Mouse (Mus musculus) left cerebral cortex, adult 9 months (tissue): ENCODE results near the gene Rab14.

ENCODE experiments used
- DNase-seq, 2 experiments: peaks; one replicate each; pipeline ENCODE4 v3.0.0; 2022; ENCODE audit warnings: low spot score in 2 of 2

Rab14 gene

DNA sequence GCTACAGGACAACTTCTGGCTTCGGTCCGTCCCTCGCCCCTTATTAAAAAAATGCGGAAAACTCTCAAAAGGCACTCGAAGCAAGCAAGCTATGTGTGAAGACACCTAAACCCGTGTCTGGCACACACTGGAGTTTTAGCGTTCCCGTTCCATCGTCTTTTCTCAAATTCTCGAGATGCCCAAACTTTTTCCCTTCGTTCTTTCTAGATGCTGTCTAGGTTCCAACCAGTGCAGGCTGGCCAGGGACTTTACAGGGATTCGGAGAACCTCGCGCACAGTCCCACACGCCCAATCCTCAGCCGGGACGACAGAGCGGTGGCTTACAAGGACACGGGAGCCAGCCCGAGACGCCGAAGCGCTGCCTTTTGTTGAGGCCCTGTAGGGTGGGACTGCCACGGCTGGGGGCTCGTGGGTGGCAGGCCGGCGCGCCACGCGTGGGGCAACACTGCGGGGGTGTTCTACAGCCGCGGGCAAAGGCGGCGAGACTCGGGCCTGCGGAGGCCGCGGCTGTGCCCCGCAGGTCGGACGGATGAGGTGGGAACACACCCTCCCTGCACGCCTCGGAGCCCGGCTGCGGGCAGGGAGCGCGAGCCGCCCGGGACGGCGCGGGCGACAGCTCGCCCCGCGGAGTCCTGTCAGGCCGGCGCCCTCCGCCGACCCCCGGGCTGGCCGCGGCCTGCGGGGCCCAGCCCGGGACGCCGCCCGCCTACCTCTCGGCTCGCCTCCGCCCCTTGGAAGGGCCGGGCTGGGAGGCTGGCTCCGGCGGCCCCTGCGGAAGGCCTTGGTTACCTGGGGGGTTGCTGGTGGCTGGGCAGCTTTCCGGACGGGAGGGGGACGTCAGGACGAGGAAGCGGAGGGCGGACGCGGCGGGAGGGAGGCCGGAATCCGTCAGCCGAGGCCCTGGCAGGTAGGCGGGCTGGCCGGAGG lies 686 bp downstream of the Rab14 start:
- DNase-seq = peak in 1 of 2 experiments; percentile 39

DNA sequence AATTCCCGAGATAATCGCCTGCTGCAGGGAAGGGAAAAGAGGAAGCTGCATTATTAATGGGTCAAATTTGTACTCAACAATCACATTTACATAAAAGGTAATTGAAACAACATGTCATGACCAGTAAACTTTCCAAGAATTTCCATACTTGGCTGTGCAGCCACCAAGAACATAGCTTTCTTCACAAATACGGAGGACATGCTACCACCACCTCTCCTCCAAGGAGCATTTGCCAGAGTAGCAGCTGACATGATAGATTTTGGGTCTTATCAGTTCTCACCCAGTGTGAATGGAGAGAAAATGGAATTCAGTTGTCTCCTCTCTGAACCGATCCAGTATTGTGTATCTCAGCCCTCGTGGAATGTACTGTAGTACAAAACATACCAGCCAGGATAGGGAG lies 1.4 kb downstream of the Rab14 start:
- no peak for DNase-seq

DNA sequence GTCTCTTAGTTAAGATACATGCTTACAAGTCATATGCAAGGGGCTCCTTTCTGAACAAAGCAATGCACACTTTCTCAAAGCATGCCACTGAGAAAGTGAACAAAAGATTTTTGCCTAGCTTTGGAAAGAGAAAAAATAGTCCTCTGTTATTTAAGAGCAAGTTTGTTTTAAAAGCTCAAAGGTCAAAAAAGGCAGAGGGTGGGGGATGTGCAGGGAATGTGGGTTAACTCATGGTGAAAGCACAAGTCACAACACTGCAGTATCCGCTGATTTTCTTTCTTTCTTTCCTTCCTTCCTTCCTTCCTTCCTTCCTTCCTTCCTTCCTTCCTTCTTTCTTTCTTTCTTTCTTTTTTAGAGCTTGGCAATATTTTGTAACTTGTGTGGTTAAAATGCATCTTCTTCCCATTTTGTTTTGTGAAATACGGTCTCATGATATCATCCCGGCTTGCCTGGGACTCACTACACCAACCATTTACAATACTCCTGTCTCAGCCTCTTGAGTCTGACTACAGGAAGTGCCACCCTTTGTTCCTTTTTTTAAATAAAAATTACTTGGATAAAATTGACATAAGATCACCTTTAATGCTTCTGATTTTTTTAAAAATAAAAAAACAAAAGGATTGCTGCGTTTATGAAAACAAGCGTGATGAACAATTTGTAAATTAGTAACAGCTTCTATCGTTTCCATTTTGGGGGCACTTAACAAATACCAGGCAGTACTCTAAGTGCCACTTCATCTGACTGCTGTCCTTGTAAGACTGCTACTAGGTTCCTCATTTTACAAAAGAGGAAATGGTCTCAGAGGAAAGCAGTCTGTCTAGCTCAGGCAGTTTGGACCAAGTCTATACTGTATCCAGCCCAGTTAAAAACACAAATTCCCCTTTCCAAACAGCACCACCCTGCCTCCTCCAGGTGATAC lies 5.0 kb downstream of the Rab14 start:
- DNase-seq = no peak

DNA sequence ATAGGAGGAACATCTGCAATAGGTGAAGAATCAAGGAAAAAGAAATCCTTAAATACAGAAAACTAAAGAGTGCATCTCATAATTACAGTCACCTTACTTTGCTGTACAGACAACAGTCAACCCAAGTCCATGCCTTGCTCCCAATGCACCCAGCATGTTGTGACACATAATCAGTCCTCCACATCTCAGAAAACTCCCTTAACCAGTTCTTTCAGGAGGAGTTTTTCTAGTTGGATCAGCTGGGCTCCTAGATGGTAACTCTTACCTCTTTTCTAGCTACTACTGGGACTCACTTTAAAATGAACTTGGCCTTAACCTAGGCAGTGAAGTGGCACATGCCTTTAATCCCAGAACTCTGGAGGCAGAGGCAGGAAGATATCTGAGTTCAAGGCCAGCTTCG lies 6.9 kb downstream of the Rab14 start:
- no peak for DNase-seq

DNA sequence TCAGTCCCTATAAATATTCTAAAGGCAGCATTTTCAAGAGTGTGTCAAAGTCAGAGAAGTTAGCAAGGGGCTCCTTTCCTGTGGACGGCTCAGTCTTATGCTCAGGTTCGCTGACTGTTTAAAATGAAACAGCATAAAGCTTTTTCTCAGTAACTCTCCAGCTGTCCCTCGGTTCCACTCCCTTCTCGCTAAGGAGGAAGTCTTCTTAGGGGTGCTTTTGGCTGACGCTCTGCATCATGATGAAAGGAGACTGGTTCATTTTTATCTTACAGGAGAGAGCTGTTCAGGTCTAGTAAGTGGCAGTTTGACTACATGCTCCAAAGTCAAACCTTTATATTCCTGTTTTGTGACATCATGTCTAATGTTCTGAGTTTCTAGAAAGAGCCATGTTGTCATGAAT lies 12.0 kb downstream of the Rab14 start:
- no peak for DNase-seq

DNA sequence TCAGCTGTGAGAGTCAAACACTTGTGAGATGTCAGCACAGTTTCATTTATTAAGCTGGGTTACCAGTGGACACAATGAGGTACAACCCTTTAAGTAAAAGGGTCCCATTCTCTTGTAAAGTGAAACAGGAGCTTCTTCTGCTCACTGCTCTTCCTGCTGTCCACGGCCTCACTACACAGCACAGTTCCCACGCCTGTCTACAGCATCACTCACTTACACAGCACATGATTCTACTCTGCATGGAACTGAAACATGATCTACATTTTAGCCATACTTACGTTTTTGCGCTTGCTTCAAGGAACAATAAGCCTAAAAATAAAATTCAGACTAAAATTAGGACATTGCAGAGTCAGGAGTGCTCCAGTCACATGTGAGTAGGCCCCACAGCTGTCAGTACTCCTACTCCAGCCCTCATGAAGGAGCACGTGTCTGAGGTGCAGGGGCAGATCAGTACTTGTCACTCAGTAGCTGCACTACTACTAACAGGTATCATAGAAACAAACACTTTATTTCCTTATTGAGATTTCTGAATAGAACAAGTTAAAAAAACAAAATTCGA lies 17.7 kb downstream of the Rab14 start:
- DNase-seq = peak; percentile 48 to 51

DNA sequence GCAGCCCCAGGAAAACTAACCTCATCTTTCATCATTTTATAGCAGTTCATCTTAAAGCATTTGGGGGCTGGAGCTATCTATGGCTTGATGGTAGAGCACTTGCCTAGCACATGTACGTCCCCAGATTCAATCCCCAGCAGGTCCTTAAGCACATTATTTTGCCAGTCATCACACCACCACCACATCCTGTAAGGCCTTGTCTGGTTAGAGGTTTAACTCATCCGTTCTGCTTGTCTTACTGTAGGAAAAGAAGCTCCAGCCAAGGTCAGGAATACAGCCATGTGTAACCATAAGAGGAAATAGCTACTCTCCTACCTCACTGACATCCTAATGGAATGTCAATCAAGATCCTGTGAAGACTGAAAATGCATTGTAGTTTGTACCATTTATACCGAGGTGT lies 22.8 kb downstream of the Rab14 start:
- no peak for DNase-seq

DNA sequence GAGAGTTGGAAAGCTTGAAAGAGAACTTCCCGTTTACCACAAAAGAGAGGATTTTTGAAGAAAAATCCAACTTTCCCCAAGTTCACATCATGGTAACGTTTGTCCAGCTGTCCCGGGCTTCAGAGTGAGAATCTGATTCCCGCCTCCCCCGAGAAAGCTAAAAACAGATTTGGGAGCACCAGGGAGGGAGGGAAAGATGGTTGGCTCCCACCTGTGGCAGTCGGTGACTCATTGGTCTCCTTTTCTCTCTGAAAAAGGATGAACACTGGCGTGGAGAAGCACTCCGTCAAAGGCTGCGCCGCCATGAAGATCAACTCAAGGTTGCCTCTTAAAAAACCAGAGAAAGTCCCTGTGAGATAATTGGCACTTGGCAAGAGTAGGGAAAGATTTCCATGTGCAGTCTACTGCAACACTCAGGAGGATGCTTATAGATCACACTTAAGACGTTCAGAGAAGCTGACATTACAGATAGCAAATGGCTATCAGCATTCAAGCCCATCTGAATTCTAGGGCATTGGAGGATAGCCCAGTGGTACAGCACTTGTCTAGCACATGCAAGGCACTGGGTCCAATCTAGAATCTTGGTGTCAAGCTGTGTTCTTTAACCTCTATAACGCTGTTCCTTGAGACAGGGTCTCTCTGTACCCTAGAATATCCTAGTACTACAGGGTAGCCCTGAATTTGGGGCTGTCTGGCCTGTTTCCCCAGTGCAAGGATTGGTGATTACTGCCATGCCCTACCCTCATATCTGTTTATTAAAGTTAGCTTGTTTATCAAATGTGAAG lies 25.4 kb downstream of the Rab14 start:
- DNase-seq = peak in 1 of 2 experiments; percentile 44

DNA sequence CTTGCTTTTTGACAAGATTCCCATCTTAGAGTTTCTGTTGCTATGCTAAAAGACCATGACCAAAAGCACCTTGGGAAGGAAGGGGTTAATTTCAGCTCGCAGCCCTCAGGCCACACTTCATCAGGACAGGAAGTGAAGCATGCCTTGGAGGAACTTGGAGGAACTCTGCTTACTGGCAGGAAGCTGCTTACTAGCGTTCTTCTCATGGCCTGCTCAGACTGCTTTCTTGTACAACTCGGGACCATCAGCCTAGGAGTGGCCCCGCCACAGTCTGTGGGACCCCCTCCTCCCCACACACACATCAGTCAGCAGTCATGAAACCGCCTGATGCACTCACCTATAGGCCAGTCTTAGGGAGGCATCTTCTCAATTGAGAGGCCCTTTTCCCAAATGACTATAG lies 26.8 kb downstream of the Rab14 start:
- DNase-seq = no peak

DNA sequence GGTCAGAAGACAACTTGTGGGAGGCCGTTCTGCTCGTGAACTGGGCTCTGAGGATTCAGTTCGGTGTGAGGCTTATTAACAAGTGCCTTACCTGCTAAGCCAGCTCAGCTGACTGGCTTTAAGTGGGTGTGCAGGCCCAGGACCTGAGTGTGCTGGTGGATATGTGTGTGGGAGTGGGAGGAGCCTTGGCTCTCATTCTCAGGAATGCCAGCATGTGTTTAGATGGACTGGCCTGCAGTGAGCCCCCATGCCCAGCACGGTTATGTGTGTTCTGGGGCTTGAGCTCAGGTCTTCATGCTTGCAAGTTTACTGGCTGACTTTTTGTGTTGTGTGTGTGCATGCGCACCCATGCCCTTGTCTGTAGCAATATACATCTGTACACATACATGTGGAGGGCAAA lies 27.3 kb downstream of the Rab14 start:
- no peak for DNase-seq

DNA sequence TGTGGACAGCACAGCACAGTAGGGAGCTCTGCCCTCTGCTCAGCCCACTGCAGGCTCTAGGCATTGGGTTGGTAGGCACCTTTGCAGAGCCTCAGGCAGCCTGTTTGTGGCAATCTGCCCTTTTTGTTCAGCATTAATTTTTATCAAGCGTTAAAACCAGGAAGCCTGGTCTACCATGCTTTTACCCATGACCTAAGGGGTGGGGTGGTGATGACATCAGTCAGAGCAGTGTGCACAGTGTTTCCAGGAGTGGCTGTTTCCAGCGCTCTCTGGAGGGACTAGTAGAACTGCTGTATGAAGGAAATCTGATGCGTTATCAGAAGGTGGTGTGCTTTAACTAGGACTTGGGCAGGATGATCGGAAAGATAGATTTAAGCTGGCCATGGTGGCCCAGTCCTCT lies 28.7 kb downstream of the Rab14 start:
- no peak for DNase-seq

DNA sequence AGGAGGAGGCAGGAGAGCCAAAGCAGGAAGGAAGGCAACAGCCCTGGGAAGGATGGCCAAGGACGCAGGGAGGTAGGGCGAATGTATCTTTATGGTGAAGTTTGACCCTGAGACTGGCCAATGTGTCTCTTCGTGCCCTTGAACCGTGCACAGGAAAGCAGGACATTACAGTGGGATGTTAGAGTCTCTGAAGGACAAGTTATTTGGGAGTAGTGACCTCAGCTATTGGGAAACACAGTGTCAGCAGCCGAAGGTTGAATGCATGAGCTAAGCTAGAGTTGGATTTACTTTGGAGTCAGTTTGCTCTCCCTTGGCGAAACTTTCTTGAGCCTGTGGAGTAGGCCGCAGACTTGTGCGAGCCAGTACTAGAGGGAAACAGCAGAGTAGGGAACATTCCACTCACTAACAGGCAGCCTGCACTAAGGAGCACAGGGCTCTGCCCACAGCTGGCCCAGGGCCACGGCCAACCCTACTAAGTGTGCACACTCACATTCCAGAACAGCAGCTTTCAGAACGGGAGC lies 29.5 kb downstream of the Rab14 start:
- DNase-seq = no peak

DNA sequence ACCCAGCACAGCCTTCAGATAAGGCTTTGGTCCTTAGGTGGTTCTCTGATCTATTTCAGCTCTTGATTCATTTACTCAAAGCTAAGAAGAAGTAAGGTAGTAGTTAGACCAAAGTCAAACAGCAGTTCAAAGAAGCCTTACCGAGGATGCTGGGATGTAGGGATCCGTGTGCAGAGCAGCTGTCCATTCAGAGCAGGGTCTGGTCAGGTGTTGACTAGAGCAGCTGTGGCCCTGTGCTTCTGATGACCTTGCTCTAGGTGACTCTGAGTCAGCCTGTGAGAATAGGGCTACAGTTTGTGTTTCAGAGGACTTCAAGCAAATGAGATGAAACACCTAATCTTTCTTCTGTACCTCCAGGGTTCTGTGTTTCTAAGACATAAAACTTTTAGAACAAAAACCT lies 31.5 kb downstream of the Rab14 start:
- no peak for DNase-seq

DNA sequence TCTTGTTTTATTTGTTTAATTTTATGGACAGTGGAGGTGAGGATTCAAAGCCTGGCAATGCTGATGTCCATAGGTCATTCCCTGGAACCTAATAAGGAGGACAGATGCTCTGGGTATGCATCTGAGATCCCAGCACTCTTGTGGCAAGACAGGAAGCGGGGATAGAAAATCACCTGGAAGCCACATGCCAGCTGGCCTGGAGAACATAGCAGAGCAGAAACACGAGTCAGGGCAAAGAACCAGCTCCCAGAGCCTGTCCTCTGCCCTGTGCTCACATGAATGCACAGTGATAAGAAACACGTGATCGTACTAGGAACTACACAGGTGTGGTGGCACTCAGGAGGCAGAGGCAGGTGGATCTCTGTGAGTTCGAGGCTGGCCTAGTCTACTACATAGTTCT lies 34.1 kb downstream of the Rab14 start:
- no peak for DNase-seq

DNA sequence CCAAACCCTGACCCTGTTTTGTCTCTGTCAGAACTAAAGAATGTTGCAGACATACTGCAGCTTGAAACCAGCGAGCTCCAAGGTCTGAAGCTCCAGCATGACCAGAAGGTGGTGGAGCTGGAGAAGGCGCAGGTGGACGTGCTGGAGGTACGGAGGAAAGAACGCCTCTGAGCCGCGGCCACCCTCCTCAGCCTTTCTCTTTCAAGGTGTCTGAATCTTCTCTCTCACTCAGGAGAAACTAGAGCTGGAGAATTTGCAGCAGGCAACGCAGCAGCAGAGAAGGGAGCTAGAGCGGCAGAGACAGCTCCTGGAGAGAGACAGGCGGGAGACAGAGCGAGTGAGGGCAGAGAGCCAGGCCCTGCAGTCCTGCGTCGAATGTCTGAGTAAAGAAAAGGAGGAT lies 35.5 kb downstream of the Rab14 start:
- no peak for DNase-seq

DNA sequence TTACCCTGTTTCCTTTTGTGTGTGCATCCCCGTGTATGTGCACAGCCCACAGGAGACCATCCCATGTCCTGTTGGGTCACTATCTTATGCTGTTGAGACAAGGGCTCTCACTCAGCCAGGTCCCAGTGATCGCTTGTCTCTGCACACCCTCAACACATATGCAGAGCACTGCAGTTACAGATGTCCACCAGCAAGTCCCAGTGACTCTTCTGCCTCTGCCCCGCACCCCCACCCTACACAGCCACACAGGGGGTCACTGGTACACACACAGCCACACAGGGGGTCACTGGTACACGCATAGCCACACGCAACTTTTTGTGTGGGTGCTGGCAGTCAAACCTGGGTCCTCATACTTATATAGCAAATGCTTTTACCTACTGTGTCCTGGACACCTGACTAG lies 37.5 kb downstream of the Rab14 start:
- no peak for DNase-seq

DNA sequence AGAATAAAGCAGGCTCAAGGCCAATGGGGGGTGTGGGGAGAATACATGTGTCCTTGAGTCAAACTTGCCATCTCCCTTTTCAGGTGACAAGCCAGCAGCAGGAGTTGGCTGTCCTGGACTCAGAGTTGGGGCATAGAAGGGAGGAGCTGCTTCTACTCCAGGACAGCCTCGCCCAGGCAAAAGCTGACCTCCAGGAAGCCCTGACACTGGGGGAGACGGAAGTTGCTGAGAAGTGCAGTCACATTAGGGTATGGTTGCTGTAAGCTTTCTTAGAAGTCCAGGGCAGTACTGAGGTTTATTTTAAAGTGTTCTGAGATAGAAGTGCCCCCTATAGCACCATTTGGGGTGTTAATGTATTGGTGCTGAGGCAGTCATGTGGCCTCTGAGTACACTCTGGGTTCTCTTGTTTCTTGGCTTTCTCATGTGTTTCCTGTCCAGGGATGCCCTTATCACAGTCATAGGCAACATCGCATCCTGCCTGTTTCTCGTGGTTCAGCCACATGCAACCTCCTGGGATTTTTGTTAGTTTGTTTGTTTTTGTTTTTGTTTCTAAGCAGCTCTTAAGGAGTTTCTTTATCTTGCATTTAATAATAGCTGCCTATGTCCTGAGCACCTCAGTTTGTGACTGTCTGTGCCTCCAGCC lies 39.0 kb downstream of the Rab14 start:
- no peak for DNase-seq

DNA sequence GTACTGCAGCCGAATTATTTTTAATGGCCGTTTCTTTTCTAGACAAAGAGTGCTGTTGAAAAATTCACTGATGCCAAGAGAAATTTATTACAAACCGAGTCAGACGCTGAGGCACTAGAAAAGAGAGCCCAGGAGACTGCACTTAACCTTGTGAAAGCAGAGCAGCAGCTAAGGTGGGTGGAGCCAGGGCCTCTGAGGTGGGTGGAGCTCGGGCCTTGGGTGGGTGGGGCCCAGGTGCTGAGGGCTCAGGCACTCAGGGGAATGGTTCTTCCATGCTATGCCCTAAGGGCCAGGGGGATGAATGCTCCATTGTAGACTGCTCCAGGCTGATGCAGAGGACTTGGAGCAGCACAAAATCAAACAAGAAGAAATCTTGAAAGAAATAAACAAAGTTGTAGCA lies 40.7 kb downstream of the Rab14 start:
- DNase-seq = no peak

DNA sequence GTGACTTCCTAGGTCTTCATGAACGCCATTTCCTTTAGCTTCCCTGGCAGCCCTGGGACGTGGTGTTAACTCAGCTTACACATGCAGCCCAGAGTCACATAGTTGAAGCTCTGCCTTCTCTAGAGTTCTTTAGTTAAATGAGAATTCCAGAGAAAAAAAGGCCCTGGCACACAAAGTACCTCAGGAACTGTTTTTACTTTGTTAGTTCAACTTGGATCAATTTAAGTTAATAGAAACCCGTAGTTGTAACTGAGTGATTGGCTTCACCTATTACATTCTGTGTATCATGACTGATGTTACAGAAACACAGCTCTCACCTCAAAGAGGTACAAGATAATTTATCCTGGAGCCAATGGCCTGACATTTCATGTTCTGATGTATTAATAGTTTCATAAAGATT lies 42.6 kb downstream of the Rab14 start:
- DNase-seq = no peak

DNA sequence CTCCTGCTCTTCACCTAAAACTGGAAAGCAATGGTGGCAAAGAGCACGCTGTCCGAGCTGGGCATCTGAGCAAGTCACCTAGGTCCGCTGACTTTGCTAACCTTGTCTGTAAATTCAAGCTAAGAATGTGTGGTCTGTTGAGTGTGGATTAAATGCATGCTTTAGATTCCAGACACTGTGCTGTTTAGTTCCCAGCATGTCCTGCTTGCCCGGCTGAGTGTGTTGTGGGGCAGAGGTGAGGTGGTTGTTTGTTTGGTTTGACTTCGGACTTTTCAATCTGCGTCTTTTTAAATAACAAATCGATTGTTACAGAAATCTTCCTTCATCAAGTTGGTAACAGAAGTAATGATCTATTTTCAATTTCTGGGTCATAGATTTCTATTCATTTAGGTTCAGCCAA lies 43.1 kb downstream of the Rab14 start:
- DNase-seq = no peak

DNA sequence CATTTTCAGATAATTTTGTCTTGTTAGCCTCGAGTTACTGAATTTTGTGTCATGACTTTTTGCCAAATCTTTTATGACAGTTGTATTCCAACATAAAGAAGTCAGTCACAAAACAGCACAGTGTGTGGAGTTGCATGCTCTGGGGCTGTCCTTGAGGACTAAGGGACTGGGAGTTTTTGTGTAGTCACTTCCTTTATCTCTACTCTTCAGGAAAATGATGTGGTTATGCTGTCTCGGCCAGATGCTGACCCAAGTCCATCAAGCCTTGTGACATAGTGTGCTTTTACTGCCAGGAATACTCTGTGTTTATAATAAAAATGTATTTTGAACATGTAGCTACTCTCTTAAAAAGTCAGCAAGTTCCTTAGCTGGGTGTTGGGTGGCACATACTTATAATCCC lies 43.9 kb downstream of the Rab14 start:
- DNase-seq = no peak
